Mouse (Mus musculus) layer of hippocampus, adult 2 months (tissue): ENCODE measurements around the gene Nr3c2. TPM values are rescaled to one million over a fixed set of nuclear protein-coding genes. Genes with fewer than 3 reads are reported as not detected.

Experiments
- DNase-seq, 2 experiments: peaks; one replicate each; pipeline ENCODE4 v3.0.0; 2022; ENCODE audit warnings: low spot score in 2 of 2
- H3K27ac ChIP-seq: fragments of 200-600 bp; 2 replicates; pipeline ENCODE4 v1.8.1; 2022
- H3K4me3 ChIP-seq: fragments of 200-600 bp; 2 replicates; pipeline ENCODE4 v1.8.1; 2022; ENCODE audit warnings: mild to moderate bottlenecking
- CTCF ChIP-seq: fragments of 200-600 bp; conservative IDR thresholded peaks from 2 replicates; pipeline ENCODE4 v1.8.1; 2022; ENCODE audit warnings: antibody characterized with exemption, mild to moderate bottlenecking, moderate library complexity
- total RNA-seq, 2 experiments: library from RNA; stranded (reverse); gene quantifications; 2 replicates each; pipeline ENCODE4 v1.2.3; 2021

The Nr3c2 gene
- total RNA-seq, 2 experiments from 2014 or later, result 153 to 168 TPM

DNA sequence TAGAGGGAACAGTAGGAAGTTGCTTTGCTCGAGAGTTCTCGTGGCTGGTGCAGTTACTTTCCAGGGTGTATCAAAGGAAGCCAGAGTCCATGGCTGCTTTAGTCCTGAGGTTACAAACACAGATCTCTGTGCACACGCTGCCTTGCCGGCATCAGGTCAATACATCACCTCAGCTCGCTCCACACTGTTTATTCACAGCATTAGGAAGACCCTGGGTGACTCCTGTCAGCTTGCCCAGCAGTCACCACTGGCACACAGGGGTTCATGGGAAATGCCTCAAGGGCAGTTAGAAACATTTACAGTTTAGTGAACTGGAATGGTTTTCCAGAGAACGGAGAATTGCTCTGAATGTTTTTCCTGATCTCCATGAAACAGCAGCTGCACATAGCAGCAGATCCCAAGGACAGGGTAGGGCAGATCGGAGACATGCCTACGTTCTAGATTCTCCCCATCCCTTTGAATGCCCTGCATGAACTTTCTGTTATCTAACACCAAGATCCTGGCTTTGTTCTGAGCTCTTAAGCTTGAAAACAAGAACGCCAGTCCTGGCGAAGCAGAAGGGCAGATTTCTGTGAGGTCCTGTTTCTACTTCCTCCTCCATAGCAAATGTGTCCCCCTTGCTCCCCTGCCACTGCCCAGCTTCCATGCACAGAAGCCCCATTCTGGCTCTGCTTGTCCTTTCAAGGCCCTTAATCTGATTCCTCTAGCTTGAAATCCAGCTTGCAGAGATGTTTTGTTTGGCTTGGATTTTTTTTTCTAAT lies 221.7 kb downstream of the Nr3c2 start:
- no peak for DNase-seq
- H3K4me3 ChIP-seq, result peak overlapping the region; percentile 8; the same call in 1 of the 2 replicates
- H3K27ac ChIP-seq, result peak overlapping the region; percentile 88
- TF ChIP-seq CTCF, result no peak

- TF ChIP-seq CTCF, result no peak
- no peak for DNase-seq
- Histone ChIP-seq H3K27ac (peak overlapping the region; percentile 88), H3K4me3 (no peak overlapping the region; the same call in 1 of the 2 replicates)
Measured at GRCm38 (mm10) chr8:77121571-77121890, 222.3 kb downstream of the Nr3c2 start.

DNA sequence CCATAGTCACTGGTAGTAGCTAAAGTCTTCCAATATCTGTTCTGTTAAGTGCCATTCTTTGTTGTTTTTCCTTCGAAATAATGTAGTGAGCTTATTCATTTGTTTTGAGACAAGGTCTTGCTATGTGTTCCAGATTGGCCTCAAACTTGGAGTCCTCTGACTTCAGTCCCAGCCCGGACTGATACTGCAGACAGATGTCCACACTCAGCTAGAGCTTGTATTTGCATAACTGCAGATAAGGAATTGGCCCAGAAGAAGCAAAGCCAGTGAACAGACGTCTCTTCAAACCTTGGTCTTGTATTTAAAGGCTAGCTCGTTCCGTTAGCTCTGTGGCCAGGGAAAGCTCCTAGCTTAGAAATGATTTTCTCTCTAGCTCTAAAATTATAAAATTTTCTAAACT lies 223.1 kb downstream of the Nr3c2 start:
- DNase-seq, result no peak
- H3K4me3 ChIP-seq, result no peak overlapping the region
- H3K27ac ChIP-seq, result peak overlapping the region; percentile 24; the same call in 1 of the 2 replicates
- no peak for TF ChIP-seq CTCF

DNA sequence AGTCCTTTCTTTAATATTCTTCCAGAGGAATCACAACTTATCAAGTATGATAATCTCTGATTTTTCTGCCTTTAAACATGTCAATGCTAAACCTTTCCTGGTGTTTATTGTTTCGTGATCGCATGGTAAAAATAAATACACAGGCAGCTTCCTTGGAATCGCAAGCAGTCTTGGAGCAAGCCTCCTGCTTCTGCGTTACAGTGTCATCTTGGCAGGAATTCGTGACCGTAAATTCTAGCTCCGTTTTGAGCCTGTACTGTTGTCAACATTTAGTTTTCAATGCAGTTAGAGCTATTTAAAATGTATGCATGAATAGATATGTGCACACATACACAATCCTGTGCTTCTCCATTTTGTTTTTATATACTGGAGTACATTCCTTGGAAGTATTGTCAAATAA lies 226.5 kb downstream of the Nr3c2 start:
- no peak for TF ChIP-seq CTCF
- DNase-seq, result no peak
- no peak overlapping the region for H3K27ac ChIP-seq
- H3K4me3 ChIP-seq, result no peak overlapping the region

GRCm38 (mm10) chr8:77128006-77128405 lies 228.8 kb downstream of the Nr3c2 start:
- no peak for DNase-seq
- no peak overlapping the region for H3K27ac ChIP-seq
- no peak for TF ChIP-seq CTCF
- H3K4me3 ChIP-seq, result no peak overlapping the region

DNA sequence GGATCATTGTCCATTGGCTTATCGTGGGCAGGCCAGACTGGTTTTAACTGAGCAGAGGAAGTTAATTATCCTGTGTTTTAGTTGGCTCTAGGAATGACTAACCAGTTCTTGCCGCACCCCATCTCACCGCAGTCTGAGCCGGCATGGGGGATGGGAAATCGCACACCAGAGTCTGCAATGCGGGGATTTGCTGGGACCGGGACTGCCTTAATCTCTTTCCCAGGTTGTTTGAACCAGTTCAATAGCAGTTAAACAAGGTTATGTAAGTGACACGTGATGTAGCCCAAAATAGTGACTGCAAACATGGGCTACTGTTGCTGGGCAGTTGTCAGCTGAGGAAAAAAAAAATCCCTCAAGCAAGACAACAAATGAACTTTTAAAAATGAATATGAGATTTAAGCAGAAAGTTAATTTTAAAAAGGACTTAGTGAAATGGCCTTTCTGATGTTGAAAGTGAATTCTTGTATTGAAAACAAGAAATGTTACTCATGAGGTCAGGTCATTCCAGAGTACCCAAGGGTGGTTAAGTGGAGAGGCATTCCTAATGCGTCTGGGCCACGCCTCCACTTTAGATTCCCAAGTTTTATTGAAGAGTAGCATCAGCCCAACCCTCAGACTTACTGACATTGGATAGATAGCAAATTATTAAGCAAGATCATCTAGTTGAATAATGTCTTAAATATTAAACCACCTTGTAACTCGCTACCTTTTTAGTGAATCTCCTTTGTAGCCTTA lies 233.8 kb downstream of the Nr3c2 start:
- Histone ChIP-seq H3K27ac (peak overlapping the region; percentile 64), H3K4me3 (peak overlapping the region; percentile 23; the same call in 1 of the 2 replicates)
- TF ChIP-seq CTCF, result no peak
- peak in 1 of 2 experiments; percentile 42 for DNase-seq

GRCm38 (mm10) chr8:77133797-77134385 lies 234.6 kb downstream of the Nr3c2 start:
- TF ChIP-seq CTCF, result no peak

DNA sequence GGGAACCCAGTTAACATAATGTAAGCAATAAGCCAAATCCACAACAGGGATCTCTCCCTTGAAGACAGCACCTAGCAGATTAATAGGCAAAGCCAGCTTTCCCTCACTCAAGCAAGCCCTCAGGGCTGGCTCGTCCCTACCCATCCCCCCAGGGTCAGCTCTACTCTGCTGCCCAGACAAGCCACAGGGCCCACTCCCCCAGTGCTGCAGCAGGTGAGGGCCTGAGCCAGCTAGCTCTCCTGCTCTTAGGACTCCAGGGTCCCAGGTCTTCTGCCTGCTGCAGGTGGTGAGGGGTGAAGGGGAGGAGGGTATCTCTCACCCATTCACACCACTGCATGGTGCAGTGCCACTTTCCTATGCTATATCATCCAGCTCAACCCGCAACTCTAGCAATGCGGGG lies 246.0 kb downstream of the Nr3c2 start:
- no peak for TF ChIP-seq CTCF
- Histone ChIP-seq H3K27ac (no peak overlapping the region), H3K4me3 (no peak overlapping the region)
- DNase-seq, result no peak

More at GRCm38 (mm10) chr8:77133797-77134385, 234.6 kb downstream of the Nr3c2 start:
- no peak for DNase-seq
- H3K4me3 ChIP-seq, result no peak overlapping the region
- no peak overlapping the region for H3K27ac ChIP-seq

- no peak overlapping the region for H3K4me3 ChIP-seq
- peak; percentile 87 for TF ChIP-seq CTCF
- DNase-seq, result no peak
- no peak overlapping the region for H3K27ac ChIP-seq
Measured at GRCm38 (mm10) chr8:77154496-77154895, 255.3 kb downstream of the Nr3c2 start.

DNA sequence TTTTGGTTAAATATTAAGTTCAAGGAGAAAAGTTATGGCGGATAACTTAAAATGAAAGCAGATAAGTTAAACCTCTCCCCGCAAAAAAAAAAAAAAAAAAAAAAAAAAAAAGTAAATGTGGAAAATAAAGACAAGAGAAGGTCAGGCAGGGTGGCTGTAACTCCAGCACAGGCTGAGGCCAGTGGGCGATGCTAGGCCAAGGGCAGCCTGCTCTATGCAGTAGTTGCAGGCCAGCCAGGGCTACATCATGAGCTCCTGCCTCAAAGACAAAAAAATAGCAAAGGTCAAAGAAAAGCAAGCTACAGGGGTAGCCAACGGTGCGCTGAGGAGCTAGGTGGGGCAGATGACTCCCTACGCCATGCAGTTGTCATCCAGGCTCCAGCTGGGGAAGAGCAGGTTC lies 270.1 kb downstream of the Nr3c2 start:
- no peak for DNase-seq
- no peak overlapping the region for H3K27ac ChIP-seq
- no peak for TF ChIP-seq CTCF
- H3K4me3 ChIP-seq, result no peak overlapping the region

DNA sequence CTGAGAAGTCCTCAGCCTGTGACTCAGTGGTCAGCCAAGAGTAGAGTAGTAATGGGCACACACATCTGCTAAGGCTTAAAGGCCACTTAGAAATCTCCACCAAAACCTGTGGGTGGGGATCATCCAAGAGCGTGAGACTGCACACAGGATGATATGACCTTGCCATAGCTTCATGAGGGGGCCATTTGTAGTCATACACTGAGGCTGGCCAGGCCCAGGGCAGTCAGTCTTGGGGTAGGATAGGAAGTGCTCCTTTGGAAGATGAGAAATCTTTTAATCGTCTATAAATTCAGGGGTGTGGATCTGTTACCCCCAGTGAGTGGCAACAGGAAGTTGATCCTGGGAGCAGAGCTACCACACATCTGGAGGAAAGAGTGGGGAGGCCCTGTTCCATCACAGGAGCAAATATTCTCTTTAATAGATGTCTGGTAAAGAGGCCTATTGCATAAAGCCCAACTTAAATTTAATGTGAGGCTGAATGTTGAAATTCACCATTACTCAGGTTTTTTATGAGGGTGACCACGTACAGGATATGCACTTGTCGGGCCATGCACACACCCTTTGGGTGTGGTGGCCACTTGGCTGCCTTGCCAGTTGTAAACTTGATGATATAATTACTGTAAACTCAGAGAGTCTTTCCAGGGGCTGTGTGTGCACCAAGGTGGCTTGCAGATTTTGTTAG lies 270.7 kb downstream of the Nr3c2 start:
- TF ChIP-seq CTCF, result no peak
- H3K27ac ChIP-seq, result no peak overlapping the region
- DNase-seq, result no peak
- no peak overlapping the region for H3K4me3 ChIP-seq

DNA sequence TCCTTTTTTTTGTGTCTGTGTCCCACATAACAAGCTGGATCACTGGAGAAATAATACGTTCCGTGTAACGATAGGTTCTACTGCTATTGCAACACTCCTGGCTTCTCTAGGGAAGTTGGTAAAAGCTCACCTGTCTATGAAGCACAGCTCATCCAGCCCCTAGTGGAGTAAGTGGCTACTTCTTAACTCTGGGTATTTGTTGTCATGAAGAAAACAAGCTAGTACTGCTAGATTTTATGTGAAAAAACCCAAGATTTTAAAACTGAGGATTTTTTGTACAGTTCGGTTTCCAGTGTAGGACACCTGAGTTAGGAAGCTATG lies 271.2 kb downstream of the Nr3c2 start:
- Histone ChIP-seq H3K4me3 (no peak overlapping the region), H3K27ac (no peak overlapping the region)
- peak; percentile 25 for TF ChIP-seq CTCF
- no peak for DNase-seq

- Histone ChIP-seq H3K4me3 (no peak overlapping the region), H3K27ac (peak overlapping the region; percentile 46)
- DNase-seq, result no peak
- no peak for TF ChIP-seq CTCF
Measured at GRCm38 (mm10) chr8:77173075-77173657, 273.9 kb downstream of the Nr3c2 start.
